Mouse (Mus musculus): ENCODE data around the gene Gls2.
"Not testable (repeated sequence)": the region's sequence is repeated elsewhere in the genome, so short reads cannot be mapped to it uniquely, and the experiment has no call there.

Gene Gls2

DNA sequence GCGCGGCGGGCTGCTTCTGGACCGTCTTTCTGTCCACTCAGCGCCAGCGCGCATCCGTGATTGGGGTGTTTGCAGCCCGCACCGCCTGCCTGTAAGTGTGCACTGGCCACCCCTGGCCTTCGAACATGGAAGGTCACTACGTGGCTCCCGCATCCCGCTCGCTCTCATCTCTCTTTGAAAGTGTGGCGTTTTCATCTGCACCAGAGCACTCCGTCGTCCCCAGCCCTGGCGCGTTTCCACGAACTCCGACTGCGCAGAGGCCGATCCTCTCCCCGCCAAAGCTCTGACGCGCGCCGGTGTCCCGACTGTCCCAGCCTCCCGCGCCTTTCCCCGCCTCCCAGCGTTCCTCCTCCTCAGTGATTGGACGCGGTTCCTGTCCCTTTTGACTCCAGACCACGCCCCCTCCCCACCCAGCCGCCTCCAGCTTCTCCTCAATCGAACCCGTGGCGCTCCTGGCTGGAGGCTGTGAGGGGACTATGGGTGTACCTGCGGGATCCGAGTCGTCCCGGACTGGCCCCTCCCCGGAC lies at the start of gene Gls2:
Gls2 (plus strand) TSS at position 434 of the 527 bp plus-strand sequence.
- peak; percentile 92 to 97 for DNase-seq (ENCODE audit: low spot score in 2 of 2)

DNA sequence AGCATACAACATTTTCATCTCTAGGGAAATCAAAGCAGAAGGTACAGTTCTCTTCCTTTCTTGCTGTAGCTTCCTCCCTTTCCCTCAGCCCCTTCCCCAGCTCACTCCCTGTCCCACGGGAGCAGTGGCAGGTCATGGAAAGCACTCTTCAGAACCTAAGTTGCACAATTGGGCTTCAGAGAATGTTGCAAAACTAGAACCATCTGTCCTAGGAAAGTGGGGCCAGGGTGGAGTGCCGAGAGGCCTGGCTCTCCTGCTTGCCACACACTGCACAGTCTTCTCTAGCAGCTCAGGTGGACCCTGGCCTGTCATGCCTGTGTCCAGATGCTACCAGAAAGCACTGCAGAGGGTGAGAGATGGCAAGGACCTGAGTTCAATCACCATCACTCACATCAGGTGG lies 49.3 kb upstream of the Gls2 start:
- no peak for DNase-seq (ENCODE audit: low spot score in 2 of 2)

- no peak for DNase-seq (ENCODE audit: low spot score in 2 of 2)
These were observed 45.4 kb upstream of the Gls2 start for GRCm38 (mm10) chr10:128148789-128149365.

- peak; percentile 85 to 90 for DNase-seq (ENCODE audit: low spot score in 2 of 2)
These were observed 44.7 kb upstream of the Gls2 start for GRCm38 (mm10) chr10:128149592-128149991.

GRCm38 (mm10) chr10:128150941-128151340 lies 43.3 kb upstream of the Gls2 start:
- peak; percentile 53 to 72 for DNase-seq (ENCODE audit: low spot score in 2 of 2)

DNA sequence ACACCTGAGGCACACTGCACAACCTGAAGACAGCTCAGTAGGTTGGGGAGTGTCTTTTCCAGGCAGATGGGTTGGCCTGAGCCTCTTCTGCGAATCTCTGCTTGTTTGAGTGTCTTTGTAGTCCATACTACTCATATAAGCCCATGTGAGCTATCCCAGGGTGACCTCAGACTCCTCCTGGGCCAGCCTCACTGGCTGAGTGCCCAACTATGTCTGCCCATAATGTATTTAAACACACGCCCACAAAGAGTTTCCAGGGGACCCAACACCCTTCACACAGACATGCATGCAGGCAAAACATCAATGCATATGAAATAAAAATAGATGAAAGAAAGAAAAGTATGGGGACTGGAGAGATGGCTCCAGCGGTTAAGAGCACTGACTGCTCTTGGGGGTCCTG lies 40.3 kb upstream of the Gls2 start:
- no peak for DNase-seq (ENCODE audit: low spot score in 2 of 2)

GRCm38 (mm10) chr10:128165726-128166125 lies 28.5 kb upstream of the Gls2 start:
- DNase-seq (ENCODE audit: low spot score in 2 of 2) = not testable (repeated sequence)

DNA sequence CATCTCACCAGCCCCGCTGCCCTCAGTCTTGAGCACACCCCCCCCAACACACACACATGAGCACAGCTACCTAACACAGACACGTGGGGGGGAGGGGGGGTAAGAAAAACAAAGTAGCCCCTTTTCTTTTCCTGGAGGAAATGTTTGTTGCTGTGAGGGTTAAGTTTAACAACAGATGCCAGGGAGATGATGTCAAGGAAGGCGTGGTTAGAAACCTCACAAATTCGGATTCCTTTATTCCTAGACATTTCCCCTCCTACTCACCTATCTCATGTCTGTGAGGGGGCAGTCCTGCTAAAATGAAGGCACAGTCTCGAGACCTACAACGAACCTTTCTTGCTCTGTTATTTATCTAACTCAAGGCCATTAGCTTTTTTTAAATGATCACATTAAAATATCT lies 27.2 kb upstream of the Gls2 start:
- DNase-seq (ENCODE audit: low spot score in 2 of 2) = no peak

GRCm38 (mm10) chr10:128171348-128171747 lies 22.9 kb upstream of the Gls2 start:
- DNase-seq (ENCODE audit: low spot score in 2 of 2) = not testable (repeated sequence)

GRCm38 (mm10) chr10:128175302-128175701 lies 19.0 kb upstream of the Gls2 start:
- DNase-seq (ENCODE audit: low spot score in 2 of 2) = no peak

- peak; percentile 42 to 62 for DNase-seq (ENCODE audit: low spot score in 2 of 2)
These were observed 18.1 kb upstream of the Gls2 start for GRCm38 (mm10) chr10:128175996-128176755.

DNA sequence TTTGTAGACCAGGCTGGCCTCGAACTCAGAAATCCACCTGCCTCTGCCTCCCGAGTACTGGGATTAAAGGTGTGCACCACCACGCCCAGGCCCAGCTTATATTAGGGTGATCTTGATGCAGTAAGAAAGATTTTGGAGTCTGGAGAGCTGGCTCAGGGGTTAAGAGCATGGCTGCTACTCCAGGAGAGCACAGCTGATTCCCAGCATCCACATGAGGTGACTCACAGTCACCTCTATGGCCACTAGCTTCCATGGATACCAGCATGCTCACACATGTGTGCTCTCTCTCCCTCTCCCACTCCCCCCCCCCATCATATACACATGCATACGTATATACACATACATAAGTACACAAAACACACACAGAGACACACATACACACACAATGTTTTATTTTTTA lies 16.9 kb upstream of the Gls2 start:
- DNase-seq (ENCODE audit: low spot score in 2 of 2) = no peak

DNA sequence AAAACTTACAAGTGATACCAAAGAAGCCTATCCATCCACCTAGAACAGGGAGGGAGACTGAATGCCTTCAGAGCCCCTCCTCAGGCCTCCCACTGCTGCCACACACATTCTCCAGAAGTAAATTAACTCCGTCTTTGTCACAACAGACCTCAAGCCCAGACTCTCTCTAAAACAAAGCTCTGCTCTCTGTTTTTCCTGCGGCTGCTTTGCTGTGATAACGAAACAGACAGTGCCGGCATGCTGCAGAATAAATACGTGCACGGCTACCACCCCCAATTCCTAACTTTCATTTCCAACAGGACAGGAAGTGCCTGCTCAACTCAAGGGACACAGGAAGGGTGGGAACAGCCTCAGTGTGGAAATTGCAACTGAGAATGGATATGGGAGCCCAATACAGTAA lies 14.3 kb upstream of the Gls2 start, which contains the start of gene Rbms2:
Rbms2 (minus strand) TSS at position 309 of the 400 bp plus-strand sequence.
- DNase-seq (ENCODE audit: low spot score in 2 of 2) = no peak

DNA sequence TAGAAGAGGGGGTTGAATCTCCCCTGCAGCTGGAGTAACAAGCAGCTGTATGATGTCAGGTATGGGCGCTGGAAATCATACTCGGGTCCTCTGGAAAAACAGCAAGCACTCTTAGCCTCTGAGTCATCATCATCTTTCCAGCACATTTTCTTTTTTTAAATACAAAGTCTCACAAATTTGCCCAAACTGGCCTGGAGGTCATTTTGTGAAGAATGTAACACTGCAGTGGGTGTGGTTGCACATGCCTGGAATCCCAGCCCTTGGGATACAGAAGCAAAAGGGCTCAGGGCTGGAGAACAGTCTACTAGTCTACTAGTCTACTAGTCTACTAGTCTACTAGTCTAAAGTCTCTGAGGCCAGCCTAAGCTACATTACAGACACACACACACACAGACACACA lies 10.0 kb upstream of the Gls2 start:
- DNase-seq (ENCODE audit: low spot score in 2 of 2) = no peak

- DNase-seq (ENCODE audit: low spot score in 2 of 2) = no peak
These were observed 8.8 kb upstream of the Gls2 start for GRCm38 (mm10) chr10:128185277-128185940.

DNA sequence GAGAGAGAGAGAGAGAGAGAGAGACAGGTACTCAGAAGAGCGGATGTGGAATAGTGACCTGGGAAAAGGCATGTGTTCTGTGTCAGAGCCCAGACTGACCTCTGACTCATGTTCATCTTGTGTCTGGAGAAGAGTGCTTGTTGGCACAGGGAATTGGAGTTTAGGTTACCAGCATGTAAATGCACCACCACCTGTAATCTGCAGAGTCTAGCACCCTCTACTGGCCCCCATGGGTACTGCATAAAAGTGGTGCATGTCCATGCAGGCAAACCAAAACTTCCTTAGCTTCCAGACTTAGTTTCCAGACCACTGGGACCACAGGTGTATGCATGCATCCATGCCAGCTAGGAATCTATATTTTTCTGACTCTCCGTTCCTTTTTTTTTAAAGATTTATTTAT lies 8.3 kb upstream of the Gls2 start:
- peak; percentile 66 to 77 for DNase-seq (ENCODE audit: low spot score in 2 of 2)

GRCm38 (mm10) chr10:128187181-128187605 lies 7.1 kb upstream of the Gls2 start:
- DNase-seq (ENCODE audit: low spot score in 2 of 2) = no peak

DNA sequence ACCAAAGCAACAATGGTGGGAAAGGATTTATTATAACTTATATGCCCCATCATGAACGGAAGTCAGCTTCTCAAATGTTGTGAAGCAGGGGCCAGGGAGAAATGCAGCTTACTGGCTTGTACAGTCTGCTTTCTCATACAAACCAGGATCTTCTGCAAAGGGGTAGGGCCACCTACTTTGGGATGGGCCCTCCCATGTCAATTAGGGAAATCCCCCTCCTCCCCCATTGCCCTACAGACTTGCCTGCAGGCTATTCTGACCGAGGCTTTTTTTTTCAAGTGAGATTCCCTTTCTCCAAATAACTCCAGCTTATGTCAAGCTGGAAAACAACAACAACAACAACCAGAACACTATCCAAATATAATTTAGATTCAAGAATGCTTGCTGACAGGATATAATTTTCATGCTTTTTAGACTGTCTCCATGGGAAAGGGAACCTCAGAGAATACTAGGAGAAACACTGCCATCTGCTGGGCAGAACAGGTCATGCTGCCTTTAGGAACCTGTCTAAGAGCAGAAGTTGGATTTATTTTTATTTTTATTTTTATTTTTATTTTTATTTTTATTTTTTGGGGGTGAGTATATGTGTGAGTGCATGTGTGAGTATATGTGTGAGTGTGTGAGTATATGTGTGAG lies 5.9 kb upstream of the Gls2 start:
- DNase-seq (ENCODE audit: low spot score in 2 of 2) = peak; percentile 31 to 81

- no peak for DNase-seq (ENCODE audit: low spot score in 2 of 2)
These were observed 2.8 kb upstream of the Gls2 start for GRCm38 (mm10) chr10:128191472-128191871.

- DNase-seq (ENCODE audit: low spot score in 2 of 2) = not testable (repeated sequence)
These were observed 2.1 kb upstream of the Gls2 start for GRCm38 (mm10) chr10:128192030-128192766.

- no peak for DNase-seq (ENCODE audit: low spot score in 2 of 2)
These were observed 1.1 kb upstream of the Gls2 start for GRCm38 (mm10) chr10:128193113-128193512.

All from urinary bladder, postnatal 4 days (tissue).